Mouse (Mus musculus) spleen, postnatal 10 days (tissue): ENCODE data around the gene Ccr9.
"Not testable (repeated sequence)": the region's sequence is repeated elsewhere in the genome, so short reads cannot be mapped to it uniquely, and the experiment has no call there.

Experiments used
- DNase-seq, 2 experiments: peaks; one replicate each; pipeline ENCODE4 v3.0.0; 2021 to 2022; ENCODE audit warnings: low spot score in 2 of 2

Ccr9 gene

DNA sequence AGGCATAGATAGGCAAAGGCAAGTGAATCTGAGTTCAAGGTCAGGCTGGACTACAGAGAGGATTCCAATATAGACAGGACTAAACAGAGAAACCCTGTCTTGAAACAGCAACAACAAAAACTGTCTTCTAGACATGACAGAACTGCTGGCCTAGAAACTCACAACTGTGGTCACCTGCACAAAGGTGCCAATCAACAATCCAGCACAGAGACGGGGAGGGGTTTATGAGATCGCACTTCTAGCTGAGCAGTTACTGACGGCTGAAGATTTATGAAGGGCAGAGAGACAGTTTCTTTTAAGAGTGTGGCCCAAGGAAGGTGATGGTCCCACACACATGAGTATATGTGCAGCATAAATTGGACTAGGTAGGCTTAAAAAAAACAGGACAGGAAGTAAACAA lies 38.1 kb downstream of the Ccr9 start:
- no peak for DNase-seq

GRCm38 (mm10) chr9:123717186-123718008 lies 39.2 kb downstream of the Ccr9 start, which contains the start of gene Lztfl1:
Gene Lztfl1 (minus strand): TSS chr9:123717697.
- peak; percentile 80 to 95 for DNase-seq

GRCm38 (mm10) chr9:123722737-123723493 lies 44.7 kb downstream of the Ccr9 start:
- DNase-seq = no peak

- DNase-seq = no peak
Measured at GRCm38 (mm10) chr9:123731271-123731670, 53.0 kb downstream of the Ccr9 start.

GRCm38 (mm10) chr9:123734133-123734532 lies 55.9 kb downstream of the Ccr9 start:
- no peak for DNase-seq

- no peak for DNase-seq
Measured at GRCm38 (mm10) chr9:123740799-123741198, 62.6 kb downstream of the Ccr9 start.

DNA sequence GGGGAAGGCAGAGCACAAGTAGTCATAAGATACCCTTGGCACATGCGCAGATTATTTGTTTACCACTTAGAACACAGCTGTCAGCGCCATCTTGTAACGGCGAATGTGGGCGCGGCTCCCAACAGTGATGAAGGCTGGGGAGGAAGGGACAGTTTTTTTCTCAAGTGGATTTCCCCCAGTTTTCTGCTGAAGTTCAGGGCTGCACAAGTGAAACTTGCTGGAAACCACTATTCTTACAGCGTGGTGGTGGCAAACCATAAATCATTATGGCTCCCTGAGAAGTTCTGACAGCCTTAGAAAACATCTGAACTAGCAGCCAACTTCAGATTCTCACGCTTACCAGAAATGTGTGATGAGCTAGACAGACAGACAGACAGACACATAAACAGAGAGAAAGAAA lies 71.4 kb downstream of the Ccr9 start:
- DNase-seq = not testable (repeated sequence)

GRCm38 (mm10) chr9:123754333-123754732 lies 76.1 kb downstream of the Ccr9 start:
- peak in 1 of 2 experiments; percentile 62 for DNase-seq

DNA sequence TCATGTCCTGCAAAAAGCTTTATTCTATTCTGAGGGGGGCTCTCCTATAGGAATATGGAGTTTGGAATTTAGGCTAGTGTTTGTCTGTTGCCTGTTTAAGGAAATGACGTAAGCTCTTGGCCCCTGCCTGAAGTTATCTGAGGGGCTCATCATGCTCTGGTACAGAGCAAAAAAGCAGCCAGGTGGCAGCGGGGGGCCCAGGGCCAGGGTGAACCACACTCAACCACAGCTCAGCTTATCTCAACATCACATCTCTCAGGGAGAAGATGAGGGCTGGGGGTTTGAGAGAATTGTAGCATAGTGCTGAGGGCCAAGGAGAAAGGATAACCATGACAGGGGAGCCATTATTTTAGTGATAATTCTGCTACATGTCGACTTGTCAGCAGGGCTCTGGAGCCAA lies 78.5 kb downstream of the Ccr9 start:
- DNase-seq = no peak

DNA sequence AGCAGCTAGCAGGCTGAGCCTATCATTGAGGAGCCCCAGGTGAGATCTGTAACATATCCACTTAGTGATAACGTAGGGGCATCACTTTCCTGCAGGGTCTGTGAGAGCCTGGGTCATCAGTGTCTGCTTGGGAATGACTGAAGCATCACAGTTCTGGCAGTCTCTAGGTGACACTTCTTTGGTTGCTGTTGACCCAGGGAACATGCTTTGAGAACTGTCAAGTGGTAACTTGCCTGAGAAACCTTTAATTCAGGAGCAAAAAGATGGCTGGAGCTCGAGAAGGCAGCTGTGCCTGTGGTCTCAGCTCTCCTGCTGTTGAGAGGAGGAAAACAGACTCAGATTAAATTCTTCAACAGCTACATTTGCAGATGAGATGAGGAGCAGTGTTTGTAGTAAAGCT lies 79.1 kb downstream of the Ccr9 start:
- no peak for DNase-seq

GRCm38 (mm10) chr9:123758156-123758555 lies 79.9 kb downstream of the Ccr9 start:
- no peak for DNase-seq

- no peak for DNase-seq
Measured at GRCm38 (mm10) chr9:123758645-123759044, 80.4 kb downstream of the Ccr9 start.

DNA sequence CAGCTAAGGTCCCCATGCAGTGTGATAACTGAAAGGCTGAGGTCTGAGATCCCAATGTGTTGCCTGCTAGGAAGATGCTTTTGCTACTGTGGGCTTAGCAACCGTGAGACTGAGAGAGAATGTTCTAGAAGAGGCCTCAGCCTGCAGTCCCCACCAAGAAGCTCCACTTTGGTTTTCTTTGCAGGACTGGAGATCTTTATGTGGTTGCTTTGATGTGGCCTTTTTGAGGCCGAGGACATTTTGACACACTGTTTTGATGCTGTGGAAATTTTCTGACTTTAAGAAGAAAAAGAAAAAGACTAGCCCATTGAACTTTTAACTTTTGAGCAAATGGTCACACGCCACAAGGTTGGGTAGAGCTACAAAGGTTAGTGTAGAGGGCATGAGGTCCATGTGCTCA lies 82.6 kb downstream of the Ccr9 start:
- no peak for DNase-seq

GRCm38 (mm10) chr9:123762886-123763285 lies 84.6 kb downstream of the Ccr9 start:
- DNase-seq = peak in 1 of 2 experiments; percentile 30

- no peak for DNase-seq
Measured at GRCm38 (mm10) chr9:123763771-123764170, 85.5 kb downstream of the Ccr9 start.

DNA sequence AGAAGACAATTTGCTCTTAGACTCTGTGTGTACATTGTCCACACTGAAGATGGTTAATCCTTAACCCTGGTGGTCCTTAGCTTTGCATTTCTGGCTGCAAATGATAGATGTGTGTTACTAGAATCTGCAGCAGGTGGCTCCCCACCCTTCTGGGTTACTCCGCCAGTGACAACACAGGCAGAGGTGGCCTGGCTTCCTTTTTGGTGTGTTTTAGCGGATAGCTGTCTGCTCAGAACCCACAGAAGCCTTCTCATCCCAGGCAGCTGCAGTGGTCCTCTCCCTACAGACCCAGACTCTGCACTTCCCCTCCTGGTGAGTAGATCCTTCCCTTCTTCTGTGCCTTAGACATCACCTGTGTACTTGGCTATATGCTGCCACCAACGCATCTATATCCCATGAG lies 88.8 kb downstream of the Ccr9 start:
- DNase-seq = no peak

DNA sequence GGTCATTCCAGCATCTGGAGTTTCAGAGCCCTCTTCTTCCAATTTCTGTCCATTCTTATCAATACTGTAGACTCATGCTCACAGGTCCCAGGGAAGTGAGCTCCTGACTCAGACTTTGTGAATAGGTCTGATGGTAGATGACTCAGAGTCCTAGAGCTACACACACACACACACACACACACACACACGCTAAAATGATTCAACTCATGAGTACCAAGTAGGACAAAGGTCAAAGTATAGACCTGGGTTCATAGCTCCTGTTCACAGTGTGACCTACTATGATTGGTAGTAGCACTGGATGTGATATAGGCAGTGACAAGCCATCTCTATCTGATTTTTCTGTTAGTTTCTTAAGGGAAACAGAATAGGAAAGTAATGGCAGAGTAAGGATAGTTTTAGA lies 90.2 kb downstream of the Ccr9 start:
- DNase-seq = no peak

DNA sequence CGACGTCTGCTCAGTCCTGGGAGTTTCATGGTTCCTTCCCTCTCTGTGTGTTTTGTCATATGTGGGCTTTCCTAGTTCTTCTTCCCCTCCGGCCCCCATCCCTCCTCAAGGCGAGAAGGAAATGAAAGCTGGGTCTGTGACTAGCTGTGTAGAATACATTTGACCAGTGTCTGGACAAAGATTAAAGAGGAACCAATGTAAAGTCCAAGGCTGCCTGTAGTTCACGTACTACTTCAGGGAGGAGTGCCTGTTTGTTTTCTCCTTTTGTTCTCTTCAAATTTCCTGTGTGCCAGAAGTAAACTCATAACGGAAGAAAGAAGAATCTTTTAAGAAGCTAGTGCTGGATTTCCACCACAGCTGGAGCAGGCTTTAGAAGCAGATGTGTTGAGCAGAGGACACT lies 91.3 kb downstream of the Ccr9 start:
- DNase-seq = no peak

GRCm38 (mm10) chr9:123773299-123773698 lies 95.1 kb downstream of the Ccr9 start:
- peak in 1 of 2 experiments; percentile 50 for DNase-seq

- no peak for DNase-seq
Measured at GRCm38 (mm10) chr9:123788855-123789529, 110.8 kb downstream of the Ccr9 start.

GRCm38 (mm10) chr9:123796174-123796573 lies 117.9 kb downstream of the Ccr9 start:
- peak in 1 of 2 experiments; percentile 52 for DNase-seq

DNA sequence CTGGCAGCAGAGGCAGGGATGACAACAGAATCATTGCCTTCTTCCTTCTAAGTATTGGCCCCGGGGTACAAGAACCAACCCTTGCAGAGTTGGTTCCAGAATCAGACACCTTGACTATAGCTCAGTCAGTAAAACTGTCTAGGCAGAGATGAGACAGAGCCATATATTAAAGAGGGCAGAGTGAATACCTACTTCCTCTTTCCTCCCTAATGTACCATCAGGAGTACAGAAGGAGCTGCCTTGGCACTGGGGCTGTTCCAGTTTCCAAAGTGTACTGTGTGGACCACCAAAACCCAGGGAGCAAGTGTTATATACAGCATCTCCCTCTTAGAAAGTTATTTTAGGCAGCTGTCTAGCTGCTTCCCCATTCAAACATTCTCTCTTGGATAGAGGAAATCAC lies 123.3 kb downstream of the Ccr9 start:
- no peak for DNase-seq
